Mouse (Mus musculus): ENCODE data around the gene Batf.

The Batf gene

GRCm38 (mm10) chr12:85704566-85704965 is 18.1 kb downstream of the Batf start:
- no peaks in the 10 kb centered on the region for H3K9me3 ChIP-seq (ENCODE audit: low read length)
- H3K36me3 ChIP-seq (ENCODE audit: insufficient read depth, low read length): no peaks in the 10 kb centered on the region
- H3K4me3 ChIP-seq (replicated peaks; ENCODE audit: low read length): peak overlapping the region; percentile 64; the same call in 1 of the 2 replicates
- H3K27me3 ChIP-seq (ENCODE audit: insufficient read depth, low read length): peaks cover 80% of the 10 kb centered on the region
- H3K4me1 ChIP-seq (replicated peaks; ENCODE audit: low read depth, low read length): peaks cover 27% of the 10 kb centered on the region
- TF ChIP-seq POU5F1 (IDR thresholded peaks at IDR 0.05; ENCODE audit: borderline replicate concordance, low read length): no peak
- TF ChIP-seq CTCF (conservative IDR thresholded peaks at IDR 0.05; ENCODE audit: low read length): no peak
- TF ChIP-seq NANOG (IDR thresholded peaks at IDR 0.05; ENCODE audit: borderline replicate concordance, low read length): no peak

- peaks cover 84% of the 10 kb centered on the region for H3K27me3 ChIP-seq (ENCODE audit: insufficient read depth, low read length)
- H3K4me3 ChIP-seq (replicated peaks; ENCODE audit: low read length): peak overlapping the region; percentile 64
- H3K4me1 ChIP-seq (replicated peaks; ENCODE audit: low read depth, low read length): peaks cover 27% of the 10 kb centered on the region
- TF ChIP-seq POU5F1 (IDR thresholded peaks at IDR 0.05; ENCODE audit: borderline replicate concordance, low read length): no peak
- TF ChIP-seq CTCF (conservative IDR thresholded peaks at IDR 0.05; ENCODE audit: low read length): no peak
- TF ChIP-seq NANOG (IDR thresholded peaks at IDR 0.05; ENCODE audit: borderline replicate concordance, low read length): no peak
- no peaks in the 10 kb centered on the region for H3K36me3 ChIP-seq (ENCODE audit: insufficient read depth, low read length)
- H3K9me3 ChIP-seq (ENCODE audit: low read length): no peaks in the 10 kb centered on the region
These were observed 18.7 kb downstream of the Batf start for GRCm38 (mm10) chr12:85705002-85705830.

- TF ChIP-seq CTCF (conservative IDR thresholded peaks at IDR 0.05; ENCODE audit: low read length): no peak
- TF ChIP-seq NANOG (IDR thresholded peaks at IDR 0.05; ENCODE audit: borderline replicate concordance, low read length): no peak
- no peak for TF ChIP-seq POU5F1 (IDR thresholded peaks at IDR 0.05; ENCODE audit: borderline replicate concordance, low read length)
- H3K4me3 ChIP-seq (replicated peaks; ENCODE audit: low read length): peak overlapping the region; percentile 64
These were observed 19.5 kb downstream of the Batf start for GRCm38 (mm10) chr12:85705831-85706530.

GRCm38 (mm10) chr12:85706906-85707305 is 20.4 kb downstream of the Batf start:
- Histone ChIP-seq H3K4me3 (replicated peaks; ENCODE audit: low read length) (no peak overlapping the region), H3K9me3 (ENCODE audit: low read length) (no peaks in the 10 kb centered on the region), H3K27me3 (ENCODE audit: insufficient read depth, low read length) (peaks cover 79% of the 10 kb centered on the region), H3K4me1 (replicated peaks; ENCODE audit: low read depth, low read length) (peaks cover 27% of the 10 kb centered on the region), H3K36me3 (ENCODE audit: insufficient read depth, low read length) (no peaks in the 10 kb centered on the region)
- TF ChIP-seq NANOG (IDR thresholded peaks at IDR 0.05; ENCODE audit: borderline replicate concordance, low read length) (no peak), POU5F1 (IDR thresholded peaks at IDR 0.05; ENCODE audit: borderline replicate concordance, low read length) (no peak), CTCF (conservative IDR thresholded peaks at IDR 0.05; ENCODE audit: low read length) (no peak)

More at GRCm38 (mm10) chr12:85705831-85706530, 19.5 kb downstream of the Batf start:
- H3K27me3 ChIP-seq (ENCODE audit: insufficient read depth, low read length): peaks cover 82% of the 10 kb centered on the region
- H3K36me3 ChIP-seq (ENCODE audit: insufficient read depth, low read length): no peaks in the 10 kb centered on the region
- H3K9me3 ChIP-seq (ENCODE audit: low read length): no peaks in the 10 kb centered on the region
- peaks cover 27% of the 10 kb centered on the region for H3K4me1 ChIP-seq (replicated peaks; ENCODE audit: low read depth, low read length)

- Histone ChIP-seq H3K4me3 (replicated peaks; ENCODE audit: low read length) (no peak overlapping the region), H3K36me3 (ENCODE audit: insufficient read depth, low read length) (no peaks in the 10 kb centered on the region), H3K27me3 (ENCODE audit: insufficient read depth, low read length) (peaks cover 75% of the 10 kb centered on the region), H3K4me1 (replicated peaks; ENCODE audit: low read depth, low read length) (peaks cover 23% of the 10 kb centered on the region), H3K9me3 (ENCODE audit: low read length) (no peaks in the 10 kb centered on the region)
- no peak for TF ChIP-seq POU5F1 (IDR thresholded peaks at IDR 0.05; ENCODE audit: borderline replicate concordance, low read length)
- no peak for TF ChIP-seq NANOG (IDR thresholded peaks at IDR 0.05; ENCODE audit: borderline replicate concordance, low read length)
These were observed 20.9 kb downstream of the Batf start for GRCm38 (mm10) chr12:85707391-85707790.

- Histone ChIP-seq H3K27me3 (ENCODE audit: insufficient read depth, low read length) (peaks cover 66% of the 10 kb centered on the region), H3K9me3 (ENCODE audit: low read length) (no peaks in the 10 kb centered on the region), H3K4me3 (replicated peaks; ENCODE audit: low read length) (no peak overlapping the region), H3K4me1 (replicated peaks; ENCODE audit: low read depth, low read length) (peaks cover 22% of the 10 kb centered on the region), H3K36me3 (ENCODE audit: insufficient read depth, low read length) (no peaks in the 10 kb centered on the region)
- no peak for TF ChIP-seq POU5F1 (IDR thresholded peaks at IDR 0.05; ENCODE audit: borderline replicate concordance, low read length)
These were observed 22.1 kb downstream of the Batf start for GRCm38 (mm10) chr12:85708556-85708955.

- TF ChIP-seq POU5F1 (IDR thresholded peaks at IDR 0.05; ENCODE audit: borderline replicate concordance, low read length) (no peak), NANOG (IDR thresholded peaks at IDR 0.05; ENCODE audit: borderline replicate concordance, low read length) (no peak), CTCF (conservative IDR thresholded peaks at IDR 0.05; ENCODE audit: low read length) (no peak)
- peaks cover 7% of the 10 kb centered on the region for H3K4me1 ChIP-seq (replicated peaks; ENCODE audit: low read depth, low read length)
- H3K4me3 ChIP-seq (replicated peaks; ENCODE audit: low read length): no peak overlapping the region
- peaks cover 46% of the 10 kb centered on the region for H3K27me3 ChIP-seq (ENCODE audit: insufficient read depth, low read length)
- no peaks in the 10 kb centered on the region for H3K9me3 ChIP-seq (ENCODE audit: low read length)
- no peaks in the 10 kb centered on the region for H3K36me3 ChIP-seq (ENCODE audit: insufficient read depth, low read length)
These were observed 24.2 kb downstream of the Batf start for GRCm38 (mm10) chr12:85710695-85711094.

- no peak overlapping the region for H3K4me3 ChIP-seq (replicated peaks; ENCODE audit: low read length)
- H3K9me3 ChIP-seq (ENCODE audit: low read length): no peaks in the 10 kb centered on the region
- H3K27me3 ChIP-seq (ENCODE audit: insufficient read depth, low read length): peaks cover 30% of the 10 kb centered on the region
- H3K4me1 ChIP-seq (replicated peaks; ENCODE audit: low read depth, low read length): no peaks in the 10 kb centered on the region
- TF ChIP-seq CTCF (conservative IDR thresholded peaks at IDR 0.05; ENCODE audit: low read length) (no peak), NANOG (IDR thresholded peaks at IDR 0.05; ENCODE audit: borderline replicate concordance, low read length) (no peak), POU5F1 (IDR thresholded peaks at IDR 0.05; ENCODE audit: borderline replicate concordance, low read length) (no peak)
- H3K36me3 ChIP-seq (ENCODE audit: insufficient read depth, low read length): no peaks in the 10 kb centered on the region
These were observed 26.1 kb downstream of the Batf start for GRCm38 (mm10) chr12:85712587-85712986.

All from E14TG2a.4 (cell line).